Mouse (Mus musculus) megakaryocyte, embryonic 14.5 days (primary cell): ENCODE results near the gene Akap13.

ENCODE experiments used
- FLI1 ChIP-seq: IDR thresholded peaks from 2 replicates; pipeline ENCODE4 v1.6.1; 2012; ENCODE audit warnings: low read length, inconsistent platforms, mixed read lengths
- GATA1 ChIP-seq: IDR thresholded peaks from 3 replicates; pipeline ENCODE4 v1.6.1; 2012; ENCODE audit warnings: mixed read lengths, low read length, inconsistent platforms, borderline replicate concordance

DNA sequence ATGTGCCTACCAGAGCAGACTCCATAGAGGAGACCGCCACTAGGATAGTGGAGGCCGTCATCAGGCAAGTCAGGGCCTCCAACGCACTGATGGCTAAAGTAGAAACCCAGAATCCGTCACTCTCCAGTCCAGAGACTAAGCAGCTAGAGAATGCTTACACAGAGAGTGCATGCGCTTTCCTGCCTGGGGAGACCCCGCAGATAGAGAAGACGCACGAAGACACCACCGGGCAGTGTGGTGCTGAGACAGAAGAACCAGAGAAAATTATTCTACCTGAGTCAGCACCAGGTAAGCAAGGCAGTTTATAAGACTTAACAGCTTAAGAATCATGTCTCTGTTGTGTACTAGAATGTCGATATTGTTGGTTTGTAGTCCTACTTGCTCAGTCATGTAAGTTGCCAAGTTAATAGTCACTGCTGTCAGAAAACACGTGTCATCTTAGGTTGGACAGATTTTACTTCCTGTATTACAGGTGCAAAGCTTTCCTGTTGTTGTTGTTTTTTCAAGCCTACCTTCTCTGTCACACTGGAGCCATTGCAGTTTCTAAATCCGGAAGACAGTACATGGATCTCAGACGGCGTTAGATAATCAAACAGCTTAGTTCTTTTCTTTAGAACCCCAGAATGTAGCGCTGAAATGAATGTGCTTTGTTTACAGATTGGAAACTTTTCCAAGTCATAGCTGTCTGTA lies 156.1 kb downstream of the Akap13 start:
- TF ChIP-seq GATA1 (no peak), FLI1 (no peak)
